Mouse (Mus musculus) forebrain, embryonic 12.5 days (tissue): ENCODE data around the gene Slc22a23. TPM values are rescaled to one million over a fixed set of nuclear protein-coding genes. Genes with fewer than 3 reads are reported as not detected.

Experiments used
- ATAC-seq: fragments of 200-750 bp; cut with Nextera tagmentation; 2 replicates; pipeline ENCODE4 v1.8.0; 2017; ENCODE audit warnings: moderate TSS enrichment; ENCODE audit not compliant: low FRiP score
- H3K27ac ChIP-seq: fragments of 300-500 bp; sonication (generic); 2 replicates; pipeline ENCODE4 v1.5.1; 2016; ENCODE audit warnings: mild to moderate bottlenecking
- H3K27me3 ChIP-seq: fragments of 300-500 bp; sonication (generic); 2 replicates; pipeline ENCODE4 v1.6.1; 2016; ENCODE audit warnings: mild to moderate bottlenecking
- H3K36me3 ChIP-seq: fragments of 300-500 bp; sonication (generic); replicated peaks from 2 replicates; pipeline ENCODE4 v1.6.1; 2016; ENCODE audit warnings: mild to moderate bottlenecking
- H3K4me1 ChIP-seq: fragments of 300-500 bp; sonication (generic); 2 replicates; pipeline ENCODE4 v1.6.1; 2016
- H3K4me2 ChIP-seq: fragments of 300-500 bp; sonication (generic); 2 replicates; pipeline ENCODE4 v1.6.1; 2016; ENCODE audit warnings: mild to moderate bottlenecking, moderate library complexity
- H3K4me3 ChIP-seq: fragments of 300-500 bp; sonication (generic); replicated peaks from 2 replicates; pipeline ENCODE4 v1.5.1; 2016; ENCODE audit warnings: mild to moderate bottlenecking
- H3K9ac ChIP-seq: fragments of 300-500 bp; sonication (generic); 2 replicates; pipeline ENCODE4 v1.6.1; 2016; ENCODE audit warnings: mild to moderate bottlenecking
- H3K9me3 ChIP-seq: fragments of 300-500 bp; sonication (generic); 2 replicates; pipeline ENCODE4 v1.6.1; 2016
- WGBS: fragments of 180-500 bp; shearing (Covaris S2); methylation state at CpG from one replicate; pipeline ENCODE4 v1.1.7; 2016; 5-methylcytosine and 5-hydroxymethylcytosine counted together
- polyA plus RNA-seq: library from polyadenylated mRNA; unstranded; fragments of >200 nt; fragmentation: Nextera tagmentation; extraction: Ambion mirVana; gene quantifications from 2 replicates; pipeline ENCODE4 v1.2.1, GENCODE M21; 2016

The Slc22a23 gene
- polyA plus RNA-seq, 1 experiment from 2014 or later, result 16.4 TPM

GRCm38 (mm10) chr13:34149463-34150176 lies 195.4 kb downstream of the Slc22a23 start:
- WGBS, result 35% methylated on average over 5 of the region's 5 CpGs
- ATAC-seq, result peak; percentile 4; the same call in 1 of the 2 replicates
- peak overlapping the region; percentile 36 for H3K4me3 ChIP-seq
- H3K4me2 ChIP-seq, result peak overlapping the region; percentile 59
- H3K27ac ChIP-seq, result peak overlapping the region; percentile 98
- H3K27me3 ChIP-seq, result no peaks in the 10 kb centered on the region
- H3K4me1 ChIP-seq, result peaks cover 52% of the 10 kb centered on the region
- H3K36me3 ChIP-seq, result no peaks in the 10 kb centered on the region
- no peaks in the 10 kb centered on the region for H3K9me3 ChIP-seq
- peak overlapping the region; percentile 59 for H3K9ac ChIP-seq

- Histone ChIP-seq H3K27ac (peak overlapping the region; percentile 98), H3K4me3 (peak overlapping the region; percentile 36), H3K27me3 (no peaks in the 10 kb centered on the region), H3K4me1 (peaks cover 46% of the 10 kb centered on the region), H3K4me2 (peak overlapping the region; percentile 59), H3K36me3 (no peaks in the 10 kb centered on the region), H3K9me3 (no peaks in the 10 kb centered on the region), H3K9ac (peak overlapping the region; percentile 59)
- WGBS, result 0% methylated on average over 23 of the region's 23 CpGs
- ATAC-seq, result peak; percentile 90
Observed at GRCm38 (mm10) chr13:34148767-34149392, 196.1 kb downstream of the Slc22a23 start.

GRCm38 (mm10) chr13:34148181-34148580 lies 196.8 kb downstream of the Slc22a23 start:
- Histone ChIP-seq H3K9ac (peak overlapping the region; percentile 59), H3K9me3 (no peaks in the 10 kb centered on the region), H3K4me2 (peak overlapping the region; percentile 59), H3K4me3 (peak overlapping the region; percentile 36), H3K27me3 (no peaks in the 10 kb centered on the region), H3K36me3 (no peaks in the 10 kb centered on the region), H3K4me1 (peaks cover 40% of the 10 kb centered on the region), H3K27ac (peak overlapping the region; percentile 98)
- WGBS, result 31% methylated on average over 3 of the region's 3 CpGs
- ATAC-seq, result no peak

GRCm38 (mm10) chr13:34146916-34147315 lies 198.1 kb downstream of the Slc22a23 start:
- Histone ChIP-seq H3K27ac (peak overlapping the region; percentile 98; the same call in 1 of the 2 replicates), H3K27me3 (no peaks in the 10 kb centered on the region), H3K4me1 (peaks cover 37% of the 10 kb centered on the region), H3K9ac (no peak overlapping the region), H3K4me2 (no peak overlapping the region), H3K4me3 (no peak overlapping the region), H3K9me3 (no peaks in the 10 kb centered on the region), H3K36me3 (no peaks in the 10 kb centered on the region)
- WGBS, result 64% methylated on average over 3 of the region's 3 CpGs
- ATAC-seq, result no peak

- Histone ChIP-seq H3K27ac (no peak overlapping the region), H3K36me3 (no peaks in the 10 kb centered on the region), H3K4me1 (peaks cover 18% of the 10 kb centered on the region), H3K27me3 (no peaks in the 10 kb centered on the region), H3K9me3 (no peaks in the 10 kb centered on the region), H3K9ac (no peak overlapping the region), H3K4me2 (no peak overlapping the region), H3K4me3 (no peak overlapping the region)
- 68% methylated on average over 5 of the region's 5 CpGs for WGBS
- ATAC-seq, result no peak
Observed at GRCm38 (mm10) chr13:34143389-34143788, 201.6 kb downstream of the Slc22a23 start.

- ATAC-seq, result no peak
- H3K4me2 ChIP-seq, result no peak overlapping the region
- WGBS, result 76% methylated on average over 7 of the region's 7 CpGs
- H3K27ac ChIP-seq, result peak overlapping the region; percentile 67
- peaks cover 41% of the 10 kb centered on the region for H3K4me1 ChIP-seq
- H3K36me3 ChIP-seq, result no peaks in the 10 kb centered on the region
- H3K4me3 ChIP-seq, result no peak overlapping the region
- H3K9me3 ChIP-seq, result no peaks in the 10 kb centered on the region
- no peaks in the 10 kb centered on the region for H3K27me3 ChIP-seq
- no peak overlapping the region for H3K9ac ChIP-seq
Observed at GRCm38 (mm10) chr13:34136605-34137004, 208.4 kb downstream of the Slc22a23 start.

- peak overlapping the region; percentile 100 for H3K27ac ChIP-seq
- no peaks in the 10 kb centered on the region for H3K36me3 ChIP-seq
- WGBS, result 23% methylated on average over 7 of the region's 7 CpGs
- peaks cover 48% of the 10 kb centered on the region for H3K4me1 ChIP-seq
- peak overlapping the region; percentile 30; the same call in 1 of the 2 replicates for H3K9ac ChIP-seq
- no peak overlapping the region for H3K4me3 ChIP-seq
- H3K27me3 ChIP-seq, result no peaks in the 10 kb centered on the region
- no peaks in the 10 kb centered on the region for H3K9me3 ChIP-seq
- peak overlapping the region; percentile 85 for H3K4me2 ChIP-seq
- ATAC-seq, result no peak
Observed at GRCm38 (mm10) chr13:34134276-34134675, 210.7 kb downstream of the Slc22a23 start.

GRCm38 (mm10) chr13:34133326-34134071 lies 211.5 kb downstream of the Slc22a23 start:
- 1% methylated on average over 15 of the region's 15 CpGs for WGBS
- H3K36me3 ChIP-seq, result 0 out of 2 replicates have a peak, but pooled peaks cover 4% of the 10 kb centered on the region
- peak overlapping the region; percentile 97 for H3K9ac ChIP-seq
- no peaks in the 10 kb centered on the region for H3K9me3 ChIP-seq
- H3K4me2 ChIP-seq, result peak overlapping the region; percentile 85
- H3K4me3 ChIP-seq, result peak overlapping the region; percentile 88
- H3K27me3 ChIP-seq, result no peaks in the 10 kb centered on the region
- peak overlapping the region; percentile 100 for H3K27ac ChIP-seq
- H3K4me1 ChIP-seq, result peaks cover 53% of the 10 kb centered on the region
- peak; percentile 31 for ATAC-seq

- no peaks in the 10 kb centered on the region for H3K27me3 ChIP-seq
- peak overlapping the region; percentile 85 for H3K4me2 ChIP-seq
- peak overlapping the region; percentile 100 for H3K27ac ChIP-seq
- H3K9ac ChIP-seq, result peak overlapping the region; percentile 97
- ATAC-seq, result no peak
- H3K4me1 ChIP-seq, result peaks cover 57% of the 10 kb centered on the region
- WGBS, result 6% methylated on average over 6 of the region's 6 CpGs
- H3K9me3 ChIP-seq, result no peaks in the 10 kb centered on the region
- peak overlapping the region; percentile 88 for H3K4me3 ChIP-seq
- peaks cover 9% of the 10 kb centered on the region for H3K36me3 ChIP-seq
Observed at GRCm38 (mm10) chr13:34132875-34133274, 212.1 kb downstream of the Slc22a23 start.

GRCm38 (mm10) chr13:34132299-34132698 lies 212.7 kb downstream of the Slc22a23 start:
- WGBS, result 0% methylated on average over 15 of the region's 15 CpGs

GRCm38 (mm10) chr13:34131708-34132060 lies 213.3 kb downstream of the Slc22a23 start:
- peaks cover 14% of the 10 kb centered on the region for H3K36me3 ChIP-seq
- peak overlapping the region; percentile 88 for H3K4me3 ChIP-seq
- ATAC-seq, result peak; percentile 39
- no peaks in the 10 kb centered on the region for H3K9me3 ChIP-seq
- no peaks in the 10 kb centered on the region for H3K27me3 ChIP-seq
- WGBS, result under 1% methylated on average over 10 of the region's 10 CpGs
- peak overlapping the region; percentile 85 for H3K4me2 ChIP-seq
- H3K9ac ChIP-seq, result peak overlapping the region; percentile 97
- peaks cover 53% of the 10 kb centered on the region for H3K4me1 ChIP-seq
- peak overlapping the region; percentile 100 for H3K27ac ChIP-seq

More at GRCm38 (mm10) chr13:34132299-34132698, 212.7 kb downstream of the Slc22a23 start:
- peak overlapping the region; percentile 88 for H3K4me3 ChIP-seq
- peak overlapping the region; percentile 85 for H3K4me2 ChIP-seq
- no peaks in the 10 kb centered on the region for H3K9me3 ChIP-seq
- peaks cover 10% of the 10 kb centered on the region for H3K36me3 ChIP-seq
- H3K4me1 ChIP-seq, result peaks cover 57% of the 10 kb centered on the region
- H3K27ac ChIP-seq, result peak overlapping the region; percentile 100
- H3K27me3 ChIP-seq, result no peaks in the 10 kb centered on the region
- peak overlapping the region; percentile 97 for H3K9ac ChIP-seq
- no peak for ATAC-seq
